Mouse (Mus musculus): ENCODE data around the gene Prorsd1. TPM values are rescaled to one million over a fixed set of nuclear protein-coding genes. Genes with fewer than 3 reads are reported as not detected.

Gene Prorsd1
- polyA plus RNA-seq (2015; fragmentation: Nextera tagmentation; extraction: Ambion mirVana), result 24.5 and 28.8 TPM in 2 replicates

DNA sequence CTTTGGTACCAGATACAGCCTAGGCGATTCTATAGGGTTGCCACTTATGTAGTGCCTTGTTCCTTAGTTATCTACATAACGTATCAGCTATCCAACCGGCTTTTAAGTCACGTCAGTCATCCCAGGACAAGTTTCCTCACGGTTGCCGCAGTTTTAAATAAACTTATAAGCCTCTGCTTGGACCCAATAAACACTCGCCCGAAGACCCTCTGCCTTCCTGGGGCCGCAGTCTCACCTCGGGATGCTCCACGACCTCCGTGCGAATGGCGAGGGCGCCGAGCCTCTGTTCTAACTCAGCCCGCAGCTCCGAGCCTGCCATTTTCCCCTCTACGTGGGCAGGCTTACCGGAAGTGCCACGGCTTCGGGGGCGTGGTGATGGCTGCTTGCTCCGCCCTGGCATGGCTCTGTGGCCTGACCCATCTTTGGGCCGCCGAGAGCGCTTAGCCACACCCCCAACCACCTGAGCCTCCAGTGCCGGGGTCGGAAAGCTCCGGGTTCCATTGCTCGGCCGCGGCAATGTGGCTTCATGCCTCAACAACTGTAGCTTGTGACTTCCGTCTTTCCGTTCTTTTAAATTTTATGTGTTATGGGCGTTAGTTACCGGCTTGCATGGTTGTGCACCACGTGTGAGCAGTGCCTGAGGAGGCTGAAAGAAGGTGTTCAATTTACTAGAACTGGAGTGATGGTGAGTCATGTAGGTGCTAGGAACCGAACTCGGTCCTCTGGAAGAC is at the start of gene Prorsd1:
TSS of gene Prorsd1 (minus strand) at position 352 of the 731 bp plus-strand sequence.
- H3K4me3 ChIP-seq (ENCODE audit: low read length), result peak within 1 kb of the TSS; percentile 85
- no peaks in the 10 kb centered on the region; the same call in 1 of the 2 replicates for H3K9me3 ChIP-seq (ENCODE audit: low read length)
- peak within 1 kb of the TSS; percentile 70 for H3K4me2 ChIP-seq (replicated peaks; ENCODE audit: low read depth, low read length)
- 2% methylated on average over 40 of the region's 40 CpGs for WGBS
- H3K4me1 ChIP-seq (ENCODE audit: insufficient read depth, low read length), result peaks cover 7% of the 10 kb centered on the region
- H3K9ac ChIP-seq (replicated peaks; ENCODE audit: low read length), result peak within 1 kb of the TSS; percentile 79
- ATAC-seq (ENCODE audit: low FRiP score, low TSS enrichment), result peak; percentile 100
- H3K27me3 ChIP-seq (ENCODE audit: insufficient read depth, low read length), result no peaks in the 10 kb centered on the region
- H3K36me3 ChIP-seq (ENCODE audit: insufficient read depth, low read length), result peaks cover 16% of the 10 kb centered on the region; the same call in 1 of the 2 replicates
- peak within 1 kb of the TSS; percentile 86 for H3K27ac ChIP-seq (ENCODE audit: low read length)

- H3K36me3 ChIP-seq (ENCODE audit: insufficient read depth, low read length), result no peaks in the 10 kb centered on the region
- no peaks in the 10 kb centered on the region for H3K9me3 ChIP-seq (ENCODE audit: low read length)
- WGBS, result 85% methylated on average over 2 of the region's 2 CpGs
- no peak overlapping the region for H3K9ac ChIP-seq (replicated peaks; ENCODE audit: low read length)
- H3K4me3 ChIP-seq (ENCODE audit: low read length), result no peak overlapping the region
- H3K27ac ChIP-seq (ENCODE audit: low read length), result no peak overlapping the region
- no peaks in the 10 kb centered on the region for H3K4me1 ChIP-seq (ENCODE audit: insufficient read depth, low read length)
- H3K4me2 ChIP-seq (replicated peaks; ENCODE audit: low read depth, low read length), result no peak overlapping the region
- H3K27me3 ChIP-seq (ENCODE audit: insufficient read depth, low read length), result no peaks in the 10 kb centered on the region
- no peak for ATAC-seq (ENCODE audit: low FRiP score, low TSS enrichment)
Observed at GRCm38 (mm10) chr11:29563406-29563805, 48.6 kb upstream of the Prorsd1 start.

GRCm38 (mm10) chr11:29560990-29561389 is 46.2 kb upstream of the Prorsd1 start:
- Histone ChIP-seq H3K4me3 (ENCODE audit: low read length) (no peak overlapping the region), H3K4me2 (replicated peaks; ENCODE audit: low read depth, low read length) (no peak overlapping the region), H3K9me3 (ENCODE audit: low read length) (no peaks in the 10 kb centered on the region), H3K27ac (ENCODE audit: low read length) (no peak overlapping the region), H3K9ac (replicated peaks; ENCODE audit: low read length) (no peak overlapping the region), H3K36me3 (ENCODE audit: insufficient read depth, low read length) (no peaks in the 10 kb centered on the region), H3K27me3 (ENCODE audit: insufficient read depth, low read length) (no peaks in the 10 kb centered on the region), H3K4me1 (ENCODE audit: insufficient read depth, low read length) (no peaks in the 10 kb centered on the region)
- 88% methylated on average over 3 of the region's 3 CpGs for WGBS
- no peak for ATAC-seq (ENCODE audit: low FRiP score, low TSS enrichment)

DNA sequence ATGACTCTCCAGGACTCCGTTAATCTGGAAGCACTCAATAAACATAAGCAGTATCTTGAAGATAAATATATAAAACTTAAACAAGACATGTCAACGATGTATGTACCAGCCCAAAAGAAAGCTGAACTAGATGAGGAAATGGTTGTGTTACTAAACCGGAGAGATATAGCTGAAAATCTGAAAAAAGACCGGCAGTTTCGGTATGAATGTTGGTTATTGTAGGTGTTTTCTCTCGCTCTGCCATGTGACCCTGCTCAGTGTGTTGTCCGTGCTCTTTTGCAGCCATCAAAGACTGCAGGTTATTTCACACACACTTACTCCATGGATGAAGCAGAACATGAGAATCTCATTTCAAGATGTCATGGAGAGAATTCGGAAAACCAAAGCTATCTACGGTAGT is 45.6 kb upstream of the Prorsd1 start:
- H3K36me3 ChIP-seq (ENCODE audit: insufficient read depth, low read length), result no peaks in the 10 kb centered on the region
- no peaks in the 10 kb centered on the region for H3K27me3 ChIP-seq (ENCODE audit: insufficient read depth, low read length)
- no peak overlapping the region for H3K9ac ChIP-seq (replicated peaks; ENCODE audit: low read length)
- no peak overlapping the region for H3K4me3 ChIP-seq (ENCODE audit: low read length)
- no peak overlapping the region for H3K27ac ChIP-seq (ENCODE audit: low read length)
- no peaks in the 10 kb centered on the region for H3K9me3 ChIP-seq (ENCODE audit: low read length)
- no peaks in the 10 kb centered on the region for H3K4me1 ChIP-seq (ENCODE audit: insufficient read depth, low read length)
- H3K4me2 ChIP-seq (replicated peaks; ENCODE audit: low read depth, low read length), result no peak overlapping the region
- ATAC-seq (ENCODE audit: low FRiP score, low TSS enrichment), result no peak
- WGBS, result 89% methylated on average over 9 of the region's 9 CpGs

DNA sequence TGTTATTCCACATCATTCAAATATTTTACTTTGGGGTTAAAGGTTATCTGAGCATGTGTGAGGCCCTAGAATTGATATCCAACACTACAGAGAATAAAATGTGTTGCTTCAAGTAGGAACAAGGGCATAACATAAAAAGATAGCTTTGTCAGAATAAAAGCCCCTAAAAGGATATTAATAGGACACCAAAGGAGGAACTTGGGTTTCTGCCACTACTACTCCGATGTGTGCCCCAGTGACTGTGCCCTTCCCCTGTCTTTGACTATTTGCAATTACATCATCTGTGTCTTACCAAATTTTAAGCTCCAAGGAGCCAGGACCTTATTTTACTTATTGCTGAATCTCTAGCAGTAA is 34.6 kb upstream of the Prorsd1 start:
- no peak for ATAC-seq (ENCODE audit: low FRiP score, low TSS enrichment)
- Histone ChIP-seq H3K4me3 (ENCODE audit: low read length) (no peak overlapping the region), H3K9ac (replicated peaks; ENCODE audit: low read length) (no peak overlapping the region), H3K9me3 (ENCODE audit: low read length) (no peaks in the 10 kb centered on the region), H3K27me3 (ENCODE audit: insufficient read depth, low read length) (no peaks in the 10 kb centered on the region), H3K36me3 (ENCODE audit: insufficient read depth, low read length) (peaks cover 19% of the 10 kb centered on the region), H3K27ac (ENCODE audit: low read length) (no peak overlapping the region), H3K4me1 (ENCODE audit: insufficient read depth, low read length) (peaks cover 15% of the 10 kb centered on the region), H3K4me2 (replicated peaks; ENCODE audit: low read depth, low read length) (no peak overlapping the region)
- WGBS, result 84% methylated on average over 1 of the region's 1 CpGs

DNA sequence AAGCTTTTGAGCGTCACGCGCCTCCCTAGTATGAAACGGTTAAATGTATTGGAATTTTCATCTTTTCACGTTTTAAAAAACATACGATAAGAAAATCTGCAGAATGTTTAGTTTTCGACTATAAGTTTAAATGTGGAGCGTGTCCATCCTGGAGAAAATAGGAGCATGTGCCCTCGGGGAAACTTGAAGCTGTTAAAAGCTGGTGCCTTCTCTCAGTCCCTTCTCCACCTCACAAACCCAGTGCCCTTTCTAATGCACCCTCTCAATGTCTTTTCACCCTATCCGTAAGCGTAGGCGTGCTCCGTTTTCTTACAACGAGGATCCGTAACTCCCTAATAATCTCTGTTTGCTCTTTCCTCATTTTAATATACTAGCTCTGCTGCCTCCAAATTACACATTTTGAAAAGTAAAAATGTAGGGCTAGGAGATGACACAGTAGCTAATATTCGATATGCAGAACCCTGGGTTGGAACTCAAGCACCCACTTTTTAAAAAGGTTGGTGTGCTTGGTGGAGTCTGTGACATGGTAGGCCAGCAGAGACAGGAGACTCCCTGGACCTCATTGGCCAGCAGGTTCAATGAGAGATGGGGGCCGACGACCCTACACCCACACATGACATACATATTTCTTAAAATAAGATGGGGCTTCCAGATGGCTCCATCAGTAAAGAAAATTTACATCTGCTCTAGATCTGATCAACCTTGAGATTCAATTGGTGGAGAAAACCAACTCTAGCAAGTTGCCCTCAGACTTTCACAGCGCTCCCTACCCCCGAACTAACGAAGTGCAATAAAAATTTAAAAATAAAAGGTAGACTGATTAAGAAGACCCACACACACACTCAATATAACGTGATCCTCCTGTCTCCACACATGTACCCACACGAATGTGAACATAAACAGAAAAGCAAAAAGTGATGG is 33.9 kb upstream of the Prorsd1 start:
- Histone ChIP-seq H3K27ac (ENCODE audit: low read length) (peak overlapping the region; percentile 84; the same call in 1 of the 2 replicates), H3K27me3 (ENCODE audit: insufficient read depth, low read length) (no peaks in the 10 kb centered on the region), H3K9me3 (ENCODE audit: low read length) (no peaks in the 10 kb centered on the region), H3K9ac (replicated peaks; ENCODE audit: low read length) (peak overlapping the region; percentile 94), H3K4me2 (replicated peaks; ENCODE audit: low read depth, low read length) (peak overlapping the region; percentile 72), H3K4me3 (ENCODE audit: low read length) (peak overlapping the region; percentile 88), H3K36me3 (ENCODE audit: insufficient read depth, low read length) (peaks cover 26% of the 10 kb centered on the region), H3K4me1 (ENCODE audit: insufficient read depth, low read length) (peaks cover 15% of the 10 kb centered on the region)
- WGBS, result 25% methylated on average over 23 of the region's 23 CpGs
- no peak for ATAC-seq (ENCODE audit: low FRiP score, low TSS enrichment)

GRCm38 (mm10) chr11:29547752-29548503 is 33.1 kb upstream of the Prorsd1 start, which contains the start of the genes Clhc1 and Rps27a:
TSS of gene Clhc1 (plus strand) at chr11:29547950.
TSS of gene Rps27a (minus strand) at chr11:29548109.
- H3K4me1 ChIP-seq (ENCODE audit: insufficient read depth, low read length), result peaks cover 15% of the 10 kb centered on the region
- peak within 1 kb of the TSS; percentile 72 for H3K4me2 ChIP-seq (replicated peaks; ENCODE audit: low read depth, low read length)
- H3K27ac ChIP-seq (ENCODE audit: low read length), result peak within 1 kb of the TSS; percentile 84
- H3K36me3 ChIP-seq (ENCODE audit: insufficient read depth, low read length), result peaks cover 29% of the 10 kb centered on the region
- H3K4me3 ChIP-seq (ENCODE audit: low read length), result peak within 1 kb of the TSS; percentile 88
- WGBS, result under 1% methylated on average over 46 of the region's 46 CpGs
- ATAC-seq (ENCODE audit: low FRiP score, low TSS enrichment), result peak; percentile 97
- no peaks in the 10 kb centered on the region for H3K27me3 ChIP-seq (ENCODE audit: insufficient read depth, low read length)
- H3K9me3 ChIP-seq (ENCODE audit: low read length), result no peaks in the 10 kb centered on the region
- H3K9ac ChIP-seq (replicated peaks; ENCODE audit: low read length), result peak within 1 kb of the TSS; percentile 94

DNA sequence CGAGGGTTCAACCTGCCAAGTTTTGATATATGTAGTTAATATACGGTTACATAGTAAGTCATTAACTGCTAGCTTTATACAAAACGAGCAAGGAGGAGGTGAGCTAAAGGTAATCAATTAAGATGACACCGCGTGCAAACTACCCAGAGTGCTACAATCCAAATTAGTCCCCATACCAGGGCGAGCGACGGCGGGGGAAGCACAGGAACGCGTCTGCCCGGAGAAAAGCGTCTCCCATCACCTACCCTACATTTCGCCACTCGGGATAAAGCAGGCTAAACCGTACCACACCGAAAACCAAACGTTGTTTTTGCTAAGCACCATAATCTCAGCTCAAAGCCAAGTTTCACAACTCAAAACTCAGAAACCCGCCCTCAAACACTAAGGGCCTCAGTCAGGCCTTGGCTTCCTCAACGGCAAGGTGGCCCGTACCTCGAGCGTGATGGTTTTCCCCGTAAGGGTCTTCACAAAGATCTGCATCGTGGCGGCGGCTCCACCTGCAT is 32.5 kb upstream of the Prorsd1 start:
- Histone ChIP-seq H3K4me3 (ENCODE audit: low read length) (peak overlapping the region; percentile 88), H3K4me2 (replicated peaks; ENCODE audit: low read depth, low read length) (peak overlapping the region; percentile 56), H3K9ac (replicated peaks; ENCODE audit: low read length) (peak overlapping the region; percentile 94), H3K27me3 (ENCODE audit: insufficient read depth, low read length) (no peaks in the 10 kb centered on the region), H3K9me3 (ENCODE audit: low read length) (no peaks in the 10 kb centered on the region), H3K4me1 (ENCODE audit: insufficient read depth, low read length) (peaks cover 15% of the 10 kb centered on the region), H3K27ac (ENCODE audit: low read length) (peak overlapping the region; percentile 84), H3K36me3 (ENCODE audit: insufficient read depth, low read length) (peaks cover 30% of the 10 kb centered on the region)
- WGBS, result under 1% methylated on average over 27 of the region's 27 CpGs
- ATAC-seq (ENCODE audit: low FRiP score, low TSS enrichment), result peak; percentile 18

GRCm38 (mm10) chr11:29546762-29547161 is 31.9 kb upstream of the Prorsd1 start:
- peak overlapping the region; percentile 94 for H3K9ac ChIP-seq (replicated peaks; ENCODE audit: low read length)
- H3K4me1 ChIP-seq (ENCODE audit: insufficient read depth, low read length), result peaks cover 15% of the 10 kb centered on the region
- H3K4me3 ChIP-seq (ENCODE audit: low read length), result peak overlapping the region; percentile 88
- 13% methylated on average over 2 of the region's 2 CpGs for WGBS
- peak overlapping the region; percentile 84 for H3K27ac ChIP-seq (ENCODE audit: low read length)
- peaks cover 33% of the 10 kb centered on the region for H3K36me3 ChIP-seq (ENCODE audit: insufficient read depth, low read length)
- no peak for ATAC-seq (ENCODE audit: low FRiP score, low TSS enrichment)
- peak overlapping the region; percentile 56 for H3K4me2 ChIP-seq (replicated peaks; ENCODE audit: low read depth, low read length)
- no peaks in the 10 kb centered on the region for H3K9me3 ChIP-seq (ENCODE audit: low read length)
- H3K27me3 ChIP-seq (ENCODE audit: insufficient read depth, low read length), result no peaks in the 10 kb centered on the region

Data from kidney, embryonic 16.5 days (tissue).